14 mouse cellular contexts compared by ENCODE assay signal in the genomic region with DNA sequence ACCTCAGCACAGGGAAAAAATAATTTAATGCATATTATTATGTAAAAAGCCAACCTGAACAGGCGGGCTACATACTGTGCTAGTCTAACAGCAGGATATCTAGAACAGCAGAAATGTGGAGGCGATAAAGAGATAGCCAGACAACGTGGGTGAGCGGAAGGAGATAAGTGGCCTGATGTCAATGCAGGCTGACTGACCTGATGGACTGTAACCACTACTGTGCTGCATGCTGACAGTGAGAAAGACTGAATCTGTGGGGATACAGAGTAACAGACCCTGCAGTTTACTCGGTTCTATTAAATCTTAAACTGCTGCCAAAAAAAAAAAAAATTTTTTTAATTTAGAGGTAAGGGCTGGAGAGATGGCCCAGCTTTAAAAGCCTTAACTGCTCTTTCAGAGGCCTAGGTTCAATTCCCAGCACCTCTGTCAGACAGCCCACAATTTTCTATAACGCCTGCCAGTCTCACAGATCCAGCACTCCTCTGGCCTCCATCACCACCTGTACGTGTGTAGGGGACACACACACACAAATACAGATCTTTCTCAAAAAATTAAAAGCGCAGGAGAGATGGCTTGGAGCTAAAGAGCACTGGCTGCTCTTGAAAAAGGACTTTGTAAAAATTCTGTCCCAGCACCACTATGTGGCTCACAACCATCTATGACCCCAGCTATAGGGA. TPM values are rescaled to one million over a fixed set of nuclear protein-coding genes. Genes with fewer than 3 reads are reported as not detected.
DNase-seq lines count a peak whose midpoint lies in the region; ATAC-seq lines count a peak whose summit lies in the region.
"Had no signal": no experiment of that assay in that cellular context is flagged by ENCODE, and none has a peak within 500 bp of the region (broad histone marks: within the 10 kb centered on the region; RNA-seq: fewer than 3 reads in every experiment).

No protein-coding gene starts in this region.

- H3K9ac ChIP-seq in kidney, embryonic 15.5 days, result no peak overlapping the region
- H3K9ac ChIP-seq: hindbrain, embryonic 12.5 days; limb, embryonic 15.5 days; midbrain, embryonic 15.5 days had no signal

- peaks cover 91% of the 10 kb centered on the region for H3K79me2 ChIP-seq in macrophage (ENCODE audit: inconsistent target)

- H3K27ac ChIP-seq in macrophage, result peak overlapping the region; percentile 50; the same call in 1 of the 2 replicates
- H3K27ac ChIP-seq in kidney, embryonic 15.5 days, result no peak overlapping the region
- H3K27ac ChIP-seq: forebrain, embryonic 10.5 days; hindbrain, embryonic 12.5 days; limb, embryonic 15.5 days; midbrain, embryonic 15.5 days had no signal

- H3K27me3 ChIP-seq in kidney, embryonic 15.5 days, result no peaks in the 10 kb centered on the region
- H3K27me3 ChIP-seq: hindbrain, embryonic 12.5 days; limb, embryonic 15.5 days; midbrain, embryonic 15.5 days had no signal

- H3K4me1 ChIP-seq in kidney, embryonic 15.5 days, result peaks cover 12% of the 10 kb centered on the region
- H3K4me1 ChIP-seq: hindbrain, embryonic 12.5 days had no signal

- peak; percentile 73 for ATAC-seq in erythroid progenitor cell, adult 5-6 weeks (replicated peaks; ENCODE audit: low FRiP score, poor library complexity, severe bottlenecking)
- ATAC-seq in CD4-positive, CD25-positive, alpha-beta regulatory T cell, adult 4 months, result no peak
- no peak; the same call in 1 of the 2 replicates for ATAC-seq in kidney, embryonic 15.5 days (replicated peaks; ENCODE audit: low FRiP score)
- ATAC-seq: midbrain, embryonic 15.5 days had no signal

- peak; percentile 57 for DNase-seq in heart, adult 11 months
- DNase-seq in heart, adult 18-20 months, result no peak
- peak; percentile 62 for DNase-seq in MEL-GATA-1-ER (ENCODE audit: extremely low read depth, low read depth)
- DNase-seq: kidney, postnatal 10 days; layer of hippocampus, adult 9-11 months; lung, postnatal 14 days had no signal

- H3K36me3 ChIP-seq in macrophage (ENCODE audit: inconsistent target), result no peaks in the 10 kb centered on the region
- H3K36me3 ChIP-seq in kidney, embryonic 15.5 days, result no peaks in the 10 kb centered on the region
- H3K36me3 ChIP-seq: forebrain, embryonic 10.5 days; hindbrain, embryonic 12.5 days; limb, embryonic 15.5 days; midbrain, embryonic 15.5 days had no signal

- no peak overlapping the region for H3K4me2 ChIP-seq in kidney, embryonic 15.5 days
- H3K4me2 ChIP-seq: hindbrain, embryonic 12.5 days; limb, embryonic 15.5 days; midbrain, embryonic 15.5 days had no signal

- H3K9me3 ChIP-seq in kidney, embryonic 15.5 days (replicated peaks), result no peaks in the 10 kb centered on the region
- H3K9me3 ChIP-seq: forebrain, embryonic 10.5 days; hindbrain, embryonic 12.5 days; limb, embryonic 15.5 days; midbrain, embryonic 15.5 days had no signal

- WGBS in macrophage (ENCODE audit: missing documents), result 98% methylated on average over 7 of the region's 8 CpGs
- 84% methylated on average over 8 of the region's 8 CpGs for WGBS in kidney, embryonic 15.5 days

- H3K4me3 ChIP-seq in macrophage (ENCODE audit: inconsistent target), result no peak overlapping the region
- no peak overlapping the region for H3K4me3 ChIP-seq in kidney, embryonic 15.5 days (replicated peaks)
- H3K4me3 ChIP-seq: forebrain, embryonic 10.5 days; hindbrain, embryonic 12.5 days; limb, embryonic 15.5 days; midbrain, embryonic 15.5 days had no signal

RNA-seq across cellular contexts. Expression of gene Fam69a, which starts 27.1 kb away (rescaled TPM):
- total RNA-seq in heart, adult 18-20 months (2021), result 10 to 100 TPM; 11.7 to 12.5 TPM
- total RNA-seq in erythroid progenitor cell, adult 5-6 weeks (2015; ENCODE audit: low replicate concordance), result 34.4 and 36.8 TPM in 2 replicates
- total RNA-seq in erythroid progenitor cell, adult 5-6 weeks (2017; ENCODE audit: low replicate concordance), result 10.4 and 26.4 TPM in 2 replicates
- total RNA-seq in macrophage (2018; cell fraction: chromatin; rRNA removed), result 10 to 100 TPM in 9 of 26 experiments, 1 to 10 TPM in 17; 2.1 to 13.4 (median 8.8) TPM
- total RNA-seq in macrophage (2018; cell fraction: cytosol; rRNA removed), result 10 to 100 TPM in 25 of 26 experiments, 1 to 10 TPM in 1; 9.2 to 20.7 (median 15.0) TPM
- total RNA-seq in macrophage (2018; cell fraction: nucleus; rRNA removed), result 10 to 100 TPM in 25 of 26 experiments, 1 to 10 TPM in 1; 9.0 to 28.6 (median 15.9) TPM
- 9.4 to 24.9 TPM (median 18.7 TPM) in 3 replicates for polyA plus RNA-seq in macrophage (2018)
- 10 to 100 TPM; 66.3 to 87.7 TPM for polyA plus RNA-seq in CD4-positive, CD25-positive, alpha-beta regulatory T cell, adult 4 months (2017; shearing (Covaris generic))
- polyA plus RNA-seq in kidney, embryonic 15.5 days (2015; fragmentation: Nextera tagmentation; extraction: Ambion mirVana), result 19.1 and 21.3 TPM in 2 replicates

RNA-seq across cellular contexts. Expression of gene Rpl5, which starts 59.5 kb away (rescaled TPM):
- 10 to 100 TPM; 28.2 to 32.2 TPM for total RNA-seq in heart, adult 18-20 months (2021)
- total RNA-seq in erythroid progenitor cell, adult 5-6 weeks (2015; ENCODE audit: low replicate concordance), result 117 and 187 TPM in 2 replicates
- 70.6 and 101 TPM in 2 replicates for total RNA-seq in erythroid progenitor cell, adult 5-6 weeks (2017; ENCODE audit: low replicate concordance)
- 100 to 1,000 TPM in 22 of 26 experiments, 10 to 100 TPM in 4; 61.3 to 252 (median 196) TPM for total RNA-seq in macrophage (2018; cell fraction: chromatin; rRNA removed)
- total RNA-seq in macrophage (2018; cell fraction: cytosol; rRNA removed), result 100 to 1,000 TPM in 6 of 26 experiments, 10 to 100 TPM in 20; 40.6 to 144 (median 77.4) TPM
- total RNA-seq in macrophage (2018; cell fraction: nucleus; rRNA removed), result 100 to 1,000 TPM in 20 of 26 experiments, 10 to 100 TPM in 6; 55.5 to 262 (median 129) TPM
- 176 to 189 TPM (median 181 TPM) in 3 replicates for polyA plus RNA-seq in macrophage (2018)
- 100 to 1,000 TPM in 1 of 2 experiments, 10 to 100 TPM in 1; 99.1 to 122 TPM for polyA plus RNA-seq in CD4-positive, CD25-positive, alpha-beta regulatory T cell, adult 4 months (2017; shearing (Covaris generic))
- polyA plus RNA-seq in kidney, embryonic 15.5 days (2015; fragmentation: Nextera tagmentation; extraction: Ambion mirVana), result 84.9 and 85.4 TPM in 2 replicates

Comparison
In these comparisons a context has a peak if more than half of its experiments do, and no peak if none do; other contexts are left out.
1. DNase-seq: peak in heart, adult 11 months (single experiment) and MEL-GATA-1-ER (single experiment); none in heart, adult 18-20 months (0 of 2).